Mouse (Mus musculus) naive thymus-derived CD4-positive, alpha-beta T cell, adult 2 months (primary cell): ENCODE measurements around the gene Hexdc.

Source experiments
- DNase-seq: peaks from one replicate; pipeline ENCODE4 v3.0.0-alpha.2; 2011; ENCODE audit warnings: low read depth

Hexdc gene

DNA sequence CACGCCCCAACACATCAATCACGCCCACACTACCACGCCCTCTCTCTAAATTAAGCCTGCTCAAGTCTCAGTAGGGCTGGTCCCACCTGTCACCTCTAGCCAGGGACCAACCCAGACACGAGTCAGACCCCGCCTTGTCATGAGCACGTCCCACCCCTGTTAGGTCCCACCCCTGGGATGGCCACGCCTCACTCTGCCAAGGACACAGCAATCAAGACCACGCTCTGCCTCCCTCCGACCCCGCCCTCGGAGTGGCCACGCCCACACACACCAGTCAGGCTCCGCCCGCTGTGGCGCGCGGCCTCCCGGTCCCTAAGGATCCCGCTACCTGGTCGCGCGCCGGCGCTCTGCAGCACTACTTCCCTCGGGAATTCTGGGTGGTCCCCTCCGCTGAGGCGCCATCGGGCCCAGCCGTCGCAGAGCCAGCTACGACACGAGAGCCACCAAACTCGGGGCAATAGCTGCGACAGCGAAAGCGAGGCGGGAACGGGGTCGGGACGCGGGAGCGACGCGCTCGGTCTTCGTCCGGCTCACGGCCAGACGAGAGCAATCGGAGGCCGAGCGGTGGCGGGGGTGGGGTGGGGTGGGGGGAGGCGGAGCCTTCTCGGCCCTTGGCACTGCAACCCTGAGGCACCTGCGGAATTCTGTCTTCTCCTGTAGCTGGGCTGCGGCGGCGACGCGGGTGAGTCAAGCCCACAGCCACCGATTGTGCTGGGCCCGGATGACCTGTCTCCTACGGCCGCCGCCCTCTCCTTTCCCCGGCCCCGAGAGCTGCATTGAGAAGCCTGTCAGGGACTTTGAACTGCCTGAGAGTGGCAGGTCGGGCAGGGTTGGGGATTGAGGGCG, at the start of gene Hexdc, which contains the start of gene Ogfod3:
TSS of gene Hexdc (plus strand) at position 273 of the 846 bp plus-strand sequence.
TSS of gene Ogfod3 (minus strand) at position 551 of the 846 bp plus-strand sequence.
- DNase-seq = peak; percentile 95

DNA sequence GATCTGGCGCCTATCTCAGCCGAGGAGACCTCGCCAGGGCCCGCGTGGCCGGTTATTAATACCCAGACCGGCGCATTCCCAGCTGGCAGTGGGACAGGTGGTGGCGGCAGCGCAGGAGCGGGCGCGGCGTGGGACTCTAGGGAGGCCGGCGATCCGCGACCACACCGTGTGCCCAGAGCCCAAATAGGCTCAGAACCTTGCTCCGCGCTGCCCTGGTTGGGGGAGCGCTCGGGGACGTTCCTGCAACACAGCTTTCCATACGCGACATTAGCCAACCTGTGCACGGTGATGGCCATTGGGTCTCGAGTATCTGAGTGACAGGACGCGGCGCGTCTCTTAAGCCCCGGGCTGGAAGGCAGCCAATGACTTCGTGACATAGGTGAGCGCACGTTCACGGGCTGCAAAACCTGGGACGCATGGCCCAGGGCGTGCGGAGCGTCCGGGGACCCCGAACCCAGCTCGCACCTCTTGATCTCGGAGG, 47.8 kb upstream of the Hexdc start:
- no peak for DNase-seq

DNA sequence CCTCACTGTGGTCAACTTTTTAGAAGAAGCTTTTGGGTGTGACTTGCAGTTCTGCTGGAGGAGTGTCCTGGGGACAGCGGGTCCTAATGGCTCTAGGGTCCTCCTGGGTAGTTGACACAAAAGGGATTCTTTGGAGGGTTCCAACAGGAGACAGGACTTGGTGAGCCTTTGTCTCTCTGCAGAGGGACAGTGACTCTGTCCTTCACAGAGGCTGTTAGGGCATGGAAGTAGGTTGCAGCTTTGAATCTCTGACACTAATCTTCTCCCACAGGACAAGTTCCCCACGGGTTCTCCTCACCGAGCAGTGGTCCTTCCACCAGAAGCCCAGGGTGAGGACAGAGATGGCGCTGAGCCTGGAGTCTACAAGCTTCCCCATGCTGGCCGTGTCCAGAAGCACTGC, 44.3 kb upstream of the Hexdc start, which contains the start of gene Uts2r:
TSS of gene Uts2r (plus strand) at position 301 of the 400 bp plus-strand sequence.
- no peak for DNase-seq

DNA sequence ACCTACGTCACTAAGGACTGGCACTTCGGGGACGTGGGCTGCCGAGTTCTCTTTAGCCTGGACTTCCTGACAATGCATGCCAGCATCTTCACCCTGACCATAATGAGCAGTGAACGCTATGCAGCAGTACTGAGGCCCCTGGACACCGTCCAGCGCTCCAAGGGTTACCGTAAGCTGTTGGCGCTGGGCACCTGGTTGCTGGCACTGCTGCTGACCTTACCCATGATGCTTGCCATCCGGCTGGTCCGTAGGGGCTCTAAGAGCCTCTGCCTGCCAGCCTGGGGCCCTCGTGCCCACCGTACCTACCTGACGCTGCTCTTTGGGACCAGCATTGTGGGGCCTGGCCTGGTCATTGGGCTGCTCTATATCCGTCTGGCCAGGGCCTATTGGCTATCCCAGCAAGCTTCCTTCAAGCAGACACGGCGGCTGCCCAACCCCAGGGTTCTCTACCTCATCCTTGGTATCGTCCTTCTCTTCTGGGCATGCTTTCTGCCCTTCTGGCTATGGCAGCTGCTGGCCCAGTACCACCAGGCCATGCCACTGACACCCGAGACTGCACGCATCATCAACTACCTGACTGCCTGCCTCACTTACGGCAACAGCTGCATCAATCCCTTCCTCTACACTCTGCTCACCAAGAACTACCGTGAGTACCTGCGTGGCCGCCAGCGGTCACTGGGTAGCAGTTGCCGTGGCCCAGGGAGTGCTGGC, 43.4 kb upstream of the Hexdc start:
- no peak for DNase-seq

DNA sequence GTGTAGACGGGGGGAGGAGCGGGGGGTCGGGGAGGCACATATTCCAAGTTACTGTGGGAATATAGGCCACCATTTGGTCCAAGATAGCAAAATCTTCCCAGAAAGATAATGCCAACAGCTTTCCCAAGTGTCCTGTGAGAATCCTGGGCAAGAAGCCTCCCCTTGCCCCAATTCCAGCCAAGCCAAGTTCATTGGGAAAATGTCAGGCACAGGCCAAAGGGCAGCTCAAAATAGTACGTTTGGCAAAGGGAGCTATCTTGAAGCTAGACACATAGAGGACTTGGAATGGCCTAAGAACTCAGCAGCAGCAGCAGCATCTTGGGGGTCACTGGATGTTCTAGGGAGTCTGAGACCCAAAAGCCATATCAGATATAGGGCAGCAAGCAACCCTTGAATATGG, 40.5 kb upstream of the Hexdc start:
- DNase-seq = no peak

DNA sequence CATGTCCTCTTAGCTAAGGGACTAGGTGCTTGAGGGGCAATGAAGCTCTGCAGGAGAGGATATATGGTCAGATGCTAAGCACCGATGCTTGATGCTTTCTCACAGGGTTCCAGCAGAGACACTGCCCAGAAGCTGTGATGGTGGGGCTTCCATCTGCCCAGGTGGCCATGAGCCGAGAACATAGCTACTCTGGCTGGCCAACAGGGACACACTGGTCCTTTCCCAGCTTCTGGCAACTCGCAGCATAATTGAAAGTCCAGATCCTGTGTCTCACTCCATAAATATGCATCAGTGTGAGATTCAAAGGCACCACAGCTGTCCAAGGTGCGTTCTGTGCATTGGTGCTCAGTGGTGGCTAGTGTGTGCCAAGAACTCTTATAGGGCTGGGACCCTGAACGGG, 31.0 kb upstream of the Hexdc start:
- DNase-seq = no peak

DNA sequence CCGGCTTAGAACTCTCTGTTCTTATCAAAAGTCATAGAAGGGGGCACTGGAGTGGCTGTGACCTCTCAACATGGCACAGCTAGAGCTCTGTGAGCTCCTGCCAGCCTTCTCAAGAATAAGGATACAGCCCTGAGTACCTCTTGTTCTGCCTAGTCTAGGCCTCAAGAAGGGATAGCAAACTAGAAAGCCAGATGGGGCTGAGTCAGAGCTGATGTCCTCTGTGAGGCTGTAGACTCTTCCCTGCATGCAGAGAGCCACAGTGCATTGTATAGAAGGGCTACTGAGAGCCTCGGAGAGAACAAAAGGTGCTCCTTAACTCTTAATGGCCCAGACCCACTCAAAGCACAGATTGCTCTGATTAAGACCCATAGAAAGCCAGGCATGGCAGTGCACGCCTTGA, 30.0 kb upstream of the Hexdc start:
- no peak for DNase-seq

DNA sequence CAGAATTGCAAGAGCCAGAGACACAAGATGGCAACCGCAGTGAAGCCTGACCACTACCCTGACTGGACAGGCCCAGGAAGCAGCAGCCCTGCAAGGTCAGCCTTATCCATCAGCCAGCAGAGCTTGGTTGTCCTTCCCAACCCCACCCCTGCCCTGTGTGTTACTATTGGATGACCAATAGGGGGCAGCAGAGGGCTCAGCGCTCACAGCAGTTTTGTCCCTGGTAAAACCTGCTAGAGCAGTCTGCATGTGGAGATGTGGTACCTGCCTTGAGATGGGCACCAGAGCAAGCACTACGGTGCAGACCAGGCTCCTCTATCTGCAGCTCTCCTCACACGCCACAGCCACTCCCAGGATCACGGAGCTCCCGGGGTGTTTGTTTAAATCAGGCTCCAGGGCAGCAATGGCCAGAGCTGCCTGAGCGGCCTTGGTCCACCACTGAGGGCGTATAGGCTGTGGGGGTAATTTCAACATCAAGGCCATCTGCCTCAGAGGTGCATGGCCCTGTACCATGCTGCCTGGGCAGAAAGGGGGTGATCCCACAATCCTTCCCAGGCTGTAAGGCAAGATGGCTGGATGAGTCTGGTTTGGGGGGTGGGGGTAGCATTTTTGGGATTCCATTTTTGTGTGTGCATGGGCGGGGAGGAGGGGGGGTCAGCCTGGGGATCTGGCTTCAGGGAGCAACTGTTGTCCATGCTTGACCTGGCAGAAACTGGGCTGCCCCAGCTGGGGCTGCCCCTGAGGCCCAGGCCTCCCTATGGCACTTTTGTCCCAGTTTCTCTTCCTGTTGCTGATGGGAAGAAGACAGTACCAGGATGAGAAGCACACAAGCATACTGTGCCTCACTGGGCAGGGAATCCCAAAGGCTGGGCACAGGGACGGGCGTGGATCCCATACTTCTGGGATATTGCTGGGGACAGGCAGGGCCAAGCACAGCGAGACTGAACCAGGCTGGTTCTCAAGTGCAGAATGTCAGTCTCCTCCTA, 27.7 kb upstream of the Hexdc start:
- peak; percentile 74 for DNase-seq

DNA sequence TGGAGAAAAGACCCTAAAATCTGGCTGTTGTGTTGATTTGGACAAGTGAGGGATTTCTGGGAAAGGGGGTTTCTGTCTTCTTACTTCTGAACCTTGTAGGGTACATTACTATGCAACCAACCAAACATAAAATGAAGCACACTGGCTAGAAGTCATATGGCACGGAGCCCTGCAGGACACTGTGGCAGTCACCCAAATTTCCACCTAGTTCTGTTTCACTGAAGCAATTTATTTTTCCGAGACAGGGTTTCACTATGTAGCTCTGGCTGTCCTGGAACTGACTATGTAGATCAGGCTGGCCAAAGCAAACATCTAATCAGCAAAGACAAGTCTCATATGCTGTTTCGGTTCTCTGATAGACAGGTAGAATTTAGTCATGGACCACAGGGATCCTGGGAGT, 14.6 kb upstream of the Hexdc start:
- no peak for DNase-seq

DNA sequence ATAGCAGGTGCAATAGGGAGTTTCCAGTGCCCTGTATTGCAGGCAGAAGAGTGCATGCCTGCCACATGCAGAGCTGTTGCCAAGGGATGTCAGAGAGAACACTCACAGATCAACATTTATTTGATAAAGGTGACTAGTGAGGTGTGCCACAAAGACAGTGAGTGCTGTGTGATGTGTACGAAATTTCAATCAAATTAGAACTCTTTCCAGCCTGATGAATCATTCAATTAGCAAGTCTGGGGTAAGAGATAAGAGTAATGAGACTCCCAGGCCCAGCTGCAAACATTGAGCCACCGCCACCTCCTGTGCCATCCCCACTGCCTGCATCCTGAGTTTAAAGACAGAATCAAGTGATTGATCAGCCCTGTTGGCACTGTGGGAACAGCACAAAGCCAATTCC, 11.5 kb upstream of the Hexdc start:
- DNase-seq = no peak

DNA sequence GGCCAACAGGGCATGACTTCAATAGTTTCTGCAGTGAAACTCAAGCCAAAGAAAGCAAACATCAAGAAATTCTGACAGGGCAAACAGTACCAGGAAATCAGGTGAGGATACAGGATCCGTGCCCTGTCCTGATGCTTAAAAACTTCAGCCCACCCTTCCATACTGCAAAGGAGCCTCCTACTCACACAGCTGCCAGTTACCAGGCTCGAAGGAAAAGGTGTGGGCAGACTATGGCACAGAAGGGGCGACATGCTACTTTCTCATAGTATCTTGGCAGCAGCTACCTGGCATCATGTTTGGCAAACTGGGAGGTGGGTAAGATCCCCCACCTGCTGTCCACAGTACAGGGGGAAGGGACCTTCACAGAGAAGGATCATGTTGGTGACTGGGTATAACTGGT, 10.8 kb upstream of the Hexdc start:
- DNase-seq = no peak

DNA sequence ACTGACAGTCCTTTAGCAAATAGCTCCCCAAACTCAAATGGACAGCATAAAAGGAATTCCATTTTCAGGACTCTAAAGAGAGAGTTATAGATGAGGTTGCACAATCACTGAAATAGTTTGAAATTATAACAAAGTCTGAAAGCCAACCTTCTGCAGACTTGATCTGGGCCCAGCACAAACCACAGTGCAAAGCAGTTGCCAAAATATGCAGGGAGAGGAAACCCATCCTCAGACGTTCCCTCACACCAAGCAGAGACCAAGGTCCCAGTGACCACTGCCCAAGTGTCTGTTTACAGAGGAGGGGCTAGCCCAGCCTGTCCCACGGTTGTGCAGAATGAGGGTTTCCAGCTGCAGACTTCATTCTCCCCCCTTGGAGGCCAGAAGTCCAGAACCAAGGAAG, 5.6 kb upstream of the Hexdc start:
- DNase-seq = no peak

DNA sequence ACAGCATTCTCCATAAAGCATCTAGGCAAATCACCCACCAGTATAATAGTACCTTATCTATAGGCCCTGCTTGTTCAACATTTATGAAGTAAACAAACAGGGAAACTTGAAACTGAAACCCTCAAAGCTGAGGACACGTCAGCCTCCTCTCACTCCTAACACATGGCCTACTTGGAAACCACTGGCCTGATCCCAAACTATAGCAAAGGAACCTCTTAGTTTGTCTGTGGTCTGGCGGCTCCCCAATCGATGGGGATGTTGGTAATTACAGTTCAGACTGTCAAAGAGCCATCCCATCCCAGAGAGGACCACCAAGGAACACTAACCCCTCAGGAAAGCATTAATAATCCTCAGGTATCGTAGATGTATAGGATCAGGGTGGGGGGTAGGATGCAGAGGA, 4.4 kb upstream of the Hexdc start:
- DNase-seq = no peak

DNA sequence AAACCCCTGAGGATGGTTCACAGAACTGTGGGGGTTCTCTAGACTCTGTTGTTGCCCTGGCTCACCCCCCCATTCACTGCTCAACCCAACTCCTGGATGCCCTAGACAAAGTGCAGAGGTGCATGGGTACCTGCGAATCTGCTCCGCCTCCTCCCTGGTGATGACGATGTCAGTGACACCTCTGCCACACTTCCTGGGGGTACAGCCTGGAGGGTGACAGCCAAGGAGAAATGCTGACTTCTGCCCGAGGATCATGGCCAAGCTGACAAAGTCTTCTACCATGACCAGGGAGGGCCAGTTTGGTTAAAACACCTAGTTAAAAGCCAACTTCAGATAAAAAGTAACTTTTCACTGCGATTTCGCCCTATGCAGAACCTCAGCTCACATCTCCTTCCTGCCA, 3.5 kb upstream of the Hexdc start:
- no peak for DNase-seq

DNA sequence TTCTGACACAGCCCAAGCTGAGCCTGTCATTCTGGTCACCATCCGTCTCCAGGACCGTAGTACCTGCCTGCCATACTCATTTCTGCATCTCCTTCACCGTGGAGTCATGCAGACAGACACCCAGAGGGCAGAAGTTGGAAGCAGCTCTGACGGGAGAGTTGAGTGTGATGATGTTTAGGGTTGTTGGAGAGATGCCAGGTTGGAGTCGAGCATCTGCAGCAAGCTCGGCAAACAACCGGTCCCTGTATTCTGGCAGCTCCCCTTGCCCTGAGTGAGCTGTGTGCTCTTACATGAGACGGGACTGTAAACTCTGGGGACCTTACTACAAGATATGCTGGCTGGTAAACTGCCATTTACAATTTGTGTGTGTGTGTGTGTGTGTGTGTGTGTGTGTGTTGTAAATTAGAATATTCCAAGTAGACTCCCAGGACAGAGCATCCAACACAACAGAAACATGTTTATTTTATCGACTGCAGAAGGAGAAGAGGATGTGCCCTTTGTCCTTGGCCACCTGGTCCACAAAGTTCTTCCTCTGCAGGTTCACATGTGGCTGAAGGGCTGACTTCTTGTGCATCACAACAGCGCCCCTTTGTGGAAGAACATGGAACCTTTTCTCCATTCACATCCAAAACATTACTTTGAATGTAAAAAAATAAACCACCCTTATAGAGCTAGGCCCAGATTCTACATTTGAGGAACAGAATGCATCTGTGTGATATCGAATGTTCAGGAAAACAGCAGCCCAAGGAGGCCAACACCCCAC, 2.6 kb upstream of the Hexdc start:
- DNase-seq = peak; percentile 54

DNA sequence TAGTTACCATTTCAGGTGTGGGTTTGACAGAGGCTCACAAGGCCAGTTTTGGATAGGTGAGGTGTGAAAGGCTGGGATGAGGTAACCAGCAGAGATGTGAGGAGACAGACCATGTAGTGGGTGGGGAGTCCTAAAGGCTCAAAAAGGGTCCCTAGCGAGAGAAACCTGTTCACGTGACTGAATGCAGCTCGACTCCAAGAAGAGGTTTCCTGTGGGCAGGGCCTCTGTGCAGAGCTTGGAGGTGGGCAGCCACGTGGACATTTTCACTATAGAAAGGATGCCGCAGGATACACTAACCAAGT, 423 bp upstream of the Hexdc start:
- DNase-seq = no peak

DNA sequence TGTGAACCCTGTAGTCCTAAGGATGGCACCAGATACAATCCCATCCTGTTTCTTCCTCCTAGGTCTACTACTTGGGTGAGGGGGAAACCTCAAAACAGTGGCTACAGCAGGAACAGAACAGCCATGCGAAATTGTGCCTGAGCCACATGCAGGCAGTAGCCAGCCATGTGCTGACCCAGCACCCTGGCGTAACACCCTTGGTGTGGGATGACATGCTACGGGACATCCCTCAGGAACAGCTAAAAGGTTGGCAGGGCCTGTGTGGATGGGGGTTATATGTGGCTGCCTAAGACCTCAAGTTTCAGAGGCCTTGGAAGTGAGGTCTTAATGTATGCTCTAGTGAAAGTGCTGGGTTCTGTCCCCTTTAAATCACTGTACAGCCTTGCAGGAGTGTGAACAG, 12.6 kb downstream of the Hexdc start:
- DNase-seq = no peak

DNA sequence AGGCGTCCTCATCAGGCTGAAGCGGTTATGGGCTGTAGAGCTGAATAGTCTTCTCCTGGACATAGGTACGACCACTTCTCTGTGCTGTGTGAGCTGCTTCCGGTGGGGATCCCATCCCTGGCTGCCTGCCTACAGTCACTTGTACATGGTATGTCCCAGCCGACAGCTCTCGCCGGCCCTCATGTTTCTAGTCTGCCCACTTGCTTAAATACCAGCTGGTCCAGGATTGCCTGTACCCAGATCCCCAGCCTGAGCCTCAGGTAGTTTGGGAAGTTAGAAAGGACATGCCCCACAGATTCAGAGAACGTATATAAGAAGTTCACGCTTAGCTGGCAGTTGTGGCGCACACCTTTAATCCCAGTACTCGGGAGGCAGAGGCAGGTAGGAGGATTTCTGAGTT, 15.5 kb downstream of the Hexdc start:
- no peak for DNase-seq

DNA sequence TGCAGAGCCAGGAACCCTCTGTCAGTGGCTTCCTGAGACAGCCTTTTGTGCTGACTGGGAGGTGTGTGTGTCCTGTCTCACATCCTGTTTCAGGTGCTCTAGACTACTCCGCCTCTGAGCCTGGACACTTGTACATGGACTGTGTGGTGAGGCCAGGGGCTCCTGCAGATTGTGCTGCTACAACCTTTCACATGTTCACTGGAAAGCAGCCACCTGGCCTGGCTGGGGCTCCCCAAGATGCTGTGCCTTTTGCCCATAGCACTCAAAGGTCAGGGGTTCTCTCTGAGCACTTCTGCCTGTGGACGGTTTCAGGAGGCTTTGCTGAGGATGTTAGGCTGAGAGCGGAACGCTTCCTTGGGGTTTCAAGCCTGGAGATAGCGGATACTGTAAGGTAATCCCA, 16.5 kb downstream of the Hexdc start:
- no peak for DNase-seq

DNA sequence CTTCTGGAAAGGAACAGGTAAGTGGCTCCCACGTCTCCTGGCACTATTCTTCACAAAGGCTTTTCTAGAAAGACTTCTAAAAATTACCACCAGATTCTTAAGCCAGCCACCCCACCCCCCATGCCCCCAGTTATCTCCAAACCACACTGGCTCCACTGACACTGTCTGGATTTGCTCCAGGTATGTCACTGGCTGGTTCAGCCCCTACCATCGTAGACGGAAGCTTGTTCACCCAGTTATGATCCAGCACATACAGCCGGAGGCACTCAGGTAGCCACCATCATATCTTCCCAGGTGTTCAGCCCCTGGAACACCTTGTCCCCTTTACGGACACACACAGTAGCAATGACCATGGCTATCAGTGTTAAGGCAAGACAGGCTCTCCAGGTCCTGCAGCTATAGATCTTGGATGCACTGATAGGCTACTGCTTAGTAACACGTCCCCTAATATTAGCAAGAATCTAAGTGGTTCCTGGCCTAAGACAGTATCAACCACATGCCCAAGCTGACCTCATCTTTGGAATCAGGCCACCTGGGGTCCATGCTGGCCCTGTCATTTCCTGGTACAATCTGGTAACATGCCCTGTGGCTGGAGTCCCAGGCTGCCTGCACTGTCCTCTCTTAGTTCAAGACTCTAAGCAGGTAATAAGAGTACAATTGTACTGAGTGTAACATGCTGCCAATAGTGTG, 17.2 kb downstream of the Hexdc start:
- DNase-seq = no peak
